Mouse (Mus musculus): ENCODE results near the gene Tcp10a.
"Not testable (repeated sequence)": the region's sequence is repeated elsewhere in the genome, so short reads cannot be mapped to it uniquely, and the experiment has no call there.

The Tcp10a gene

DNA sequence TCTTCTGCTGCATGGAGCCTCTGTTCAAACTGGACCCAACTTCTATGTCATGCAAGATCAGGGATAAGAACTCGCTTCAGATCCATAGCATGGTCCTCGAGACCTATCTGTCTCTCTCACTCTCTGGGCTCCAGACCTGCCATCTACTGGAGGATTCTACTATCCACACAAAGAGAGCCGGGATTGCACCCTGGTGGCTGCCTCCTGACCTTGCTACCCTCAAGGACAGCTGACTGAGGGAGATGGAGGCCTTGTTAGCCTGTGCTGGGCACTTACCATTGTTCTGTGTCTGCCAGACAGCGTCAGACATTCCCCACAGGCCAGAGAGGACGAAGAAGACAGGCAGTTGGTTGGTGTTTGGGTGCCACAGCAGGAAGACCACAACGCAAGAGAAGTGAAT, 45.0 kb downstream of the Tcp10a start:
- DNase-seq (ENCODE audit: low spot score in 2 of 2), result not testable (repeated sequence)

DNA sequence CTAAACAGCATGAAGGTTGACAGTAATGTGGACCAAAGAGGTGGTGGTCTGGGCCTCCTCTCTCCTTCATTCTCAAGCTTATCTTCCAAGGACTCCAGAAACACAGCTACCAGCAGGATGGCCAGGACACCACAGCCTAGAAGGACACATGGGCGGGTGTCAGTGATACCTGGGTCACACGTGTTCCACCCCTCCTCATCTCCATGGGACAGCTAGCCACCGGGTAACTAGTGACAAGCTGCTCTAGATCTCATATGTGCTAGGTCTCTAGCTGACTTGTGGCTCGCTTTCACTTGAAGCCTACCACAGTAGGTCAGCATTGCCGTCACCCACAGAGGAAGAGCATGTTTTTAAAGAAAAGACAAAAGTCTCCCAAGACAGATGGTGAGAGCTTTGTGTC, 47.4 kb downstream of the Tcp10a start, which contains the start of gene Gm49630:
Gene Gm49630 (minus strand): TSS at position 101 of the 400 bp plus-strand sequence.
- DNase-seq (ENCODE audit: low spot score in 2 of 2), result not testable (repeated sequence)

DNA sequence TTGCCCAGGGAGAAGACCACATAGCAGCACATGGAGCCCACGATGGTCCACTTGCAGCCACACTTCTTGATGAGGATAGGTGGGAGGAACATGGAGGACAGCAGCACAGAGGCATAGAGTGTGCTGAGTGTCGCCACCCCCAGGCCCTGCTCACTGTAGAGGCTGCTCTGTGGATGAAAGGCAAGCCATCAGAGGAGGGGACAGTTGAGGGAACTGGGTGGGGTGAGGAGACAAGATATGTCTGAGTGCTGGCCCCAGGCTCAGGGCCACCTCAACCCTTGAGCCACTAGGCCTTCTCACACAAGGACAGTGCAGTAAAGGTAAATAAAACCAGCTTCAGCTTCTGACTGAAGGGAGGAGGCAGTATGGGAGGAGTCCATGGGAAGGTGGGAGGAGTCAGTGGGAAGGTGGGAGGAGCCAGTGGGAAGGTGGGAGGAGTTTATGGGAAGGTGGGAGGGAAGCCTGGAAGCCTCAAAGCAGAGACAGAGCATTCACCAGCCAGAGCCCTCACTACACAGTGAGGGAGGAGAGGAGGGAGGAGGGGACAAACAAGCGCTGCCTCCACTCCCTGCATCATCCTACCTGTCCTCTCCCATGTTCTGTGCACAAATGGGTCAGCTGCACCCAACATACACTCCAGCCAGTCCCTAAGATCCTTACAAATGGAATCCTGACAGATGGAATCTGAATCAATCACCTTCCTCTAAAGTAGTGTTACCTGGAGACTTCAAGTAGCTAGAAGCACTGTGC, 52.7 kb downstream of the Tcp10a start:
- DNase-seq (ENCODE audit: low spot score in 2 of 2), result not testable (repeated sequence)

DNA sequence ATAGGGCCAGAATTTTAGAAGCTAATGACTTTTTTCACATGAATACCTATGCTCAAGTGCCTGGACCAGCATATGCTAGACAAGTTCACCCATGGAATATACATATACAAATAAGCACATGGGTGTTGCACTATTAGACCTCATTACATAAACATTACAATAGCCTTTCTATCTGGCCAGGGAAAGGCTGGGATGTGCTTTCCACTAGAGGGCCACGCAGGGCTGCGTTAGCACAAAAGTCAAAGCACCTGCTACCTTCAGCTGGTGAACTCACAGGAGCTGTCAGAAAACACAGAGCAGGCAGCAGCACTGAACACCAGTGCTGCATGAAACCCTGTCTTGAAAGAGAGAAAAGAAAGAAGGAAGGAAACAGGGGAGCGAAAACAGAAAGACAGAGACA, 53.5 kb downstream of the Tcp10a start:
- DNase-seq (ENCODE audit: low spot score in 2 of 2), result not testable (repeated sequence)

DNA sequence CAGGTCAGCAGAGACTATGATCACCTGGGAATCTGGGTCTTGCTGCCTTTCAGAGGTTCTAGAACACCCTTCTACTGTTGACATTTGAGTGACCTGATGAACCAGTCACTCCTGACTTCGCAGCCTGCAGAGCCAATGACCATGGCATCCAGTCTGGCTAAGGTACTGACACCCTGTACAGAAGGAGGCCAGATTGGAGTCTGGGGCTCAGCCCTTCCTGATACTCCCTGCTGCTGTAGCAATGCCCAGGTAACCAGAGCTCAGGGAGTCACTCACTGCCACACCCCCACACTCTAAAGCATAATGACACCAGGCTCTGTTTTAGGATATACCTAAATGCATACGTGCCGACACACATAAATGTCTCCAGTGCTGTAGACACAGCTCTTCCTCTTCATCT, 58.3 kb downstream of the Tcp10a start:
- DNase-seq (ENCODE audit: low spot score in 2 of 2), result not testable (repeated sequence)

DNA sequence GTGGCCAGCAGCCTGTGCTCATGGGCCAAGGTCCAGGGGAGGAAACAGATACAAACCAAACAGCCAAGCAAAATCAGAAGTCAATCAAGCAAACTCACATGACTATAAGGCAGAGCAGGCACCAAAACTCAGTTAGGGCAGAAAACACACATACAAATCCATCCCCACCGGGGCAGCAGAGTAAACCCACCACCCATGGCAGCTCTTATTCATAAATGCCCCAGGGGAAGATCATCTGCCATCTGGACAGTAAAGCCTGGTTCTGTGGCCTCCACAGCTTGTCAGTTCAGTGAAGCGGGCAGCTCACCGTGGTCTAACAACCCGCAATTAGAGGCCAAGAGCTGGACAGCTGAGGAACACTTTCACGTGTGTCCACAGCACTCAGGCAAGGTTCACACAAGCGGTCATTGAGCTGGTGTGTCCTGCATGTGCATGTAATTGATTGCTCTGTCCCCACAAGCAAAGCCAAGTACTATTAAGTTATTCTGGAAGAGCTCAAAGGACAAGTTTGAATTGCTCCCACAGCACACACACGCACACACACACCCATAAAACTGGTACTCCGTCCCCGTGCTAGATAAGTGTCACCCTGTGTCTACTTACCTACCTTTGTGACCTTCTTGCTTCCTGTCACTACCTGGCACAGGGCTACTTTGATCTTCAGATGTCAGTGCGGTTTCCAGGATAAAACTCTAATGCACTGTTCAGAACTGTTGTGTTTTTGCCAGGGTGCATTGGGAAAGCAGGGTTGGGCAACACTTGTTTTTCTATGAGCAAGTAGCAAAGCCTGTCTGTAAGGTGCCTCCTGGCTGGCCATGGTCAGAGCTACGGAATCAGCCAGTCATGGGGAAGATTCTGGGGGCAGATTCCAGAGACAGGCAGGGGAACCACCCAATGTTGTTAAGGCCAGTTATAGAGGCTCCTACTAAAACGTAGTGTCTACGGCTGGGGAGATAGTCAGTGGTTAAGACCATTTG, 59.0 kb downstream of the Tcp10a start:
- not testable (repeated sequence) for DNase-seq (ENCODE audit: low spot score in 2 of 2)

DNA sequence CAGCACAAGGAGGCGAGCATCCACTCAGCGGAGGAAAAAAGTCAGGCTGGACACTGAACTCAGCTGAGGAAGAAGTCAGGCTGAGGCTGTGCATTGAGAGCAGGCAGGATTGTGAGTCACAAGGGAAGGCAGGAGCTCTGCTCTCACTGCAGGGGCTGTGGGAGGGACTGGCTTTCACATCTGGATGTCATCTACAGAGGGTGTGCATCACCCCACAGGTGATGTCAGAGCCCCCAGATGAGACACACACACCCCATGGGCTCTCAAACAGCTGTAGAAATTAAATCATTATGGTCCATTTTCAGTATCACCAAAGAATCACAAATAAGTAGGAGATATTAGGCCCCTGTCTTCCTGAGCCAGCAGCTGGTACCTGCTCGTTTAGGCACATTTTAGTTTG, 60.9 kb downstream of the Tcp10a start, which contains the start of gene Unc93a2:
Gene Unc93a2 (minus strand): TSS at position 101 of the 400 bp plus-strand sequence.
- DNase-seq (ENCODE audit: low spot score in 2 of 2), result not testable (repeated sequence)

DNA sequence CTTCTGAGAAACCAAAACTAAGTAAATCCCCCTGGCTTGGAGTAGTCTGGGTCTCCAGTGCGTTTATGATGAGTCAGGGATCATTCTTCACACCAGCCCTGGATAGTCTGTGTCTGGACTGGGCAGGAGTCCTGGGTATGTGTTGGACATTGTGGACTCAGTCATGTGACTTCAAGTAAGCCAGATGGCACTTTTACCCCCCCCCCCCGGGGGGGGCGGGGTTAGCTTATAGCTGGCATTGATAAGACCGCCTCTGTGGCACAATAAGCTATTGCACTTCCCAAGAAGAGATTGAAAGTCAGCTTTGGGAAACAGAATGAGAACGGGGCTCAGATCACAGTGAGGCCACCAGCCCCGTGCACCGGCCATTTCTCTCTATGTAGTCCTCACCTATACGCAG, 61.6 kb downstream of the Tcp10a start:
- not testable (repeated sequence) for DNase-seq (ENCODE audit: low spot score in 2 of 2)

DNA sequence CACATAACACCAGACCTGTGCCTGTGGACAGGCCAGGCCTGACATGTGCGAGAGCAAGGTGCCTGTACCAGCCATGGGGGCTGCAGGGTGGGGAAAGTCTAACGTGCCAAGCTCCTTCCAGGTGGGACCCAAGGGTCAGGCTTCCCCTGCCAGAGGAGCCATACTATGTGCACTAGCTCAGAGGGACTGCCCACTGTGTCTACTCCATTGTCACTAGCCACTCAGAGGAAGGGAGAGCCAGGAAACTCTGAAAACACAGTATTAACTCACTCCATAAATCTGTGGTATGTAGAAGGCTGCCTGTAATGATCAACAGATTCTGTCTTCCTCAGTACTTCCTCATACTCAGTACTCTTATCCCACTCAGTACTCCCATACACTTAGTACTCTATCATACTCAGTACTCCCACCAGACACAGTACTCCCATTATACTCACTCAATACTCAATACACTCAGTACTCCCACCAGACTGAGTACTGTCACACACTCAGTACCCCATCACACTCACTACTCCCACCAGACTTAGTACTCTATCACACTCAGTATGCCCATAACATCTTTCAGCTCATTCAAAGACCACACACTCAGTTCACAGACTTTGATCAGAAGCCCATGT, 64.0 kb downstream of the Tcp10a start:
- DNase-seq (ENCODE audit: low spot score in 2 of 2), result not testable (repeated sequence)

DNA sequence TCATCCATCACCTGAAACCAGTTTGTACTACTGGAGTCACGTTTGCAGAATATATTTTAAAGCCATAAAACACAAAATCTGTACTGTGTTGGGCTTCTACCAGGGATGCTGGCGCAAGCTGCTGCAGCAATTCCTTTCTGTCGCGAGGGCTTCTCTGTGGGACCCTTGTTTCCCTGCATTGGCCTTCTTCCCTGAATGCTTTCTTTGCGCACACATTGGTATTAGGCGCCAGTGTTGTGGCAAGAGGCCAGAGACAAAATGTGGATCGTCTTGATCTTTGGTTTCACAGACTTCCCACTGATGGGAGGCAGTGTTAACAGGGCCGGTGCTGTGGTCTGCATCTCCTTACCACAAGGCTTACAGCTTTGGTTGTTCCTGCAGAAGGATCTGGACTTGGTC, 64.5 kb downstream of the Tcp10a start:
- DNase-seq (ENCODE audit: low spot score in 2 of 2), result not testable (repeated sequence)

DNA sequence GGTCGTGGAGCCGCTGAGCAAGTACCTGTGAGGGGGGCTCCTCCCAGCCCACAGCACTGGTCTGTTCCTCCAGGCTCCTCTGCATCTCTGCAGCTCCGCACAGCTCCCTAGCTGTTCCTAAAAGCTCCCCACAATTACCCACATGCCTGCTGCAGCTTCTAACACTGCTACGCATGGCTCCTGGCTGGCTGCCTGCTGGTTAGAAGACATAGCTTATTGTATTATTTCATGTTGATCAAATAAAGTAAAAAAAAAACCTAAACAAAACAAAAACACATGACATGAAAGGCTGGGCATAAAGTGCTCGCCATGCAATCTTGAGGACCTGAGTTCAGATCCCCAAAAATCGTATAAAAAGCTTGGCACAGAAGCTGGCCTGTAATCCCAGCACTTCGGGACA, 65.5 kb downstream of the Tcp10a start:
- not testable (repeated sequence) for DNase-seq (ENCODE audit: low spot score in 2 of 2)

DNA sequence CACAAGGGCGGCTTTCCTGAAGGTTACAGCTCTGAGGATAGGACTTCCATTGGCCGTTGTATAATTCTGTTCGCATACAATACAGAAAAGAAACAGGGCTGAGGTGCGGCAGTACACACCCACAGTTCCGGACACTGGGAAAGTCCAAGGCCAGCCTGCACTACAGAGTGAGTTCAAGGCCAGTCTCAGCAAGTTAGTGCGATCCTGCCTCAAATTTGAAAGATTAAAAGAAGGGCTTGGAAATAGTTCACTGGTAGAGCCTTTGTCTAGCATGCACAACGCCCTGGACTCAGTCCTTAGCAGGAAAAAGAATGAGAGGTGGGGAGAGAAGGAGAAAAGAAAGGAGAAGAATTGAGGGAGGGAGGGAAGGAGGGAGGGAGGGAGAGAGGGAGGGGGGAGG, 70.7 kb downstream of the Tcp10a start:
- not testable (repeated sequence) for DNase-seq (ENCODE audit: low spot score in 2 of 2)

Data from spleen, postnatal 4 days (tissue).